Comparison of ENCODE assay signal across 7 mouse cellular contexts in genomic region chr9:64049471-64050380, GRCm38 (mm10). TPM values are rescaled to one million over a fixed set of nuclear protein-coding genes. Genes with fewer than 3 reads are reported as not detected.
A peak's percentile ranks its signal among the peaks of the same experiment; 100 is the strongest.
DNase-seq lines count a peak whose midpoint lies in the region; ATAC-seq lines count a peak whose summit lies in the region.

No protein-coding gene starts in this region.

- H3K36me3 ChIP-seq in hindbrain, embryonic 13.5 days = no peaks in the 10 kb centered on the region

- H3K4me2 ChIP-seq in hindbrain, embryonic 13.5 days = peak overlapping the region; percentile 64

- 11% methylated on average over 32 of the region's 32 CpGs for WGBS in hindbrain, embryonic 13.5 days

- peak overlapping the region; percentile 62 for H3K9ac ChIP-seq in hindbrain, embryonic 13.5 days

- peak; percentile 72; the same call in 1 of the 2 replicates for ATAC-seq in hindbrain, embryonic 13.5 days (ENCODE audit: low FRiP score)

- peak; percentile 95 for DNase-seq in ZHBTc4 (ENCODE audit: low read depth, low spot score)
- peak; percentile 36 for DNase-seq in cerebellum, adult 9-11 months
- peak; percentile 14 to 53 for DNase-seq in frontal cortex, postnatal 10 days (ENCODE audit: low spot score in 2 of 2)
- peak; percentile 62 for DNase-seq in left cerebral cortex, postnatal 4 days
- peak; percentile 75 for DNase-seq in mesoderm, embryonic 11.5 days (ENCODE audit: low read depth, low spot score)
- peak; percentile 14 to 21 for DNase-seq in right cerebral cortex, postnatal 36 days (ENCODE audit: low spot score in 2 of 2)

- intact Hi-C loops in left cerebral cortex, postnatal 4 days (cut with DNase I) = no loop called here

- no peak overlapping the region for H3K27ac ChIP-seq in hindbrain, embryonic 13.5 days

- no peaks in the 10 kb centered on the region for H3K9me3 ChIP-seq in hindbrain, embryonic 13.5 days

- peak overlapping the region; percentile 34 for H3K4me3 ChIP-seq in hindbrain, embryonic 13.5 days

- H3K4me1 ChIP-seq in hindbrain, embryonic 13.5 days (replicated peaks) = peaks cover 21% of the 10 kb centered on the region

- H3K27me3 ChIP-seq in hindbrain, embryonic 13.5 days = peaks cover 7% of the 10 kb centered on the region; the same call in 1 of the 2 replicates

RNA-seq across cellular contexts. Expression of gene Smad6, which starts 27.9 kb away (rescaled TPM):
- 2.3 and 2.8 TPM in 2 replicates for polyA plus RNA-seq in hindbrain, embryonic 13.5 days (2015; fragmentation: Nextera tagmentation; extraction: Ambion mirVana)
- 1 to 10 TPM; 2.0 to 2.3 TPM for total RNA-seq in left cerebral cortex, postnatal 4 days (2021)

Comparison
In these comparisons a context has a peak if more than half of its experiments do, and no peak if none do; other contexts are left out.
1. DNase-seq: peak in every context shown above with its lines; median percentile 95 in ZHBTc4; 75 in mesoderm, embryonic 11.5 days; 62 in left cerebral cortex, postnatal 4 days; 36 in cerebellum, adult 9-11 months; 34 in frontal cortex, postnatal 10 days; 18 in right cerebral cortex, postnatal 36 days.